In the genomic region with DNA sequence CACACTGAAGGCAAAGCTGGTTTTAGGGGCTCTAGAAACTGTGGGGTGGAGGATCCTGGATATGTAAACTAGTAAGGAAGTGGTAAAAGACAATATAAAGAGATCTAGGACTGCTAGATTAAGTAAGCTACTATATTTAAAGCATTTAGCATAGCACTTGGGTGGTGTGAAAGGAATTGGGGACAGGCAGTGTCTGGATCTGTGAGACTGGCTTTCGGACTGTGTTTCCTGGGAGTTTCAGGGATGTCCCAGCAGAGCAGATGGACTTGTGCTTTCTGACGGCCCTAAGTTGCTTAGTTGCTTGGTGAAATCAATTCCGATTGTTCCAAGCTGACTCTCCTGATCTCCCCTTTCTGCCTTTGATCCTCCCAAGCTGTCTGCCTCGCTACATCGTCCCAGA, we compare ENCODE assay signal across 13 mouse cellular contexts. TPM values are rescaled to one million over a fixed set of nuclear protein-coding genes. Genes with fewer than 3 reads are reported as not detected.
DNase-seq lines count a peak whose midpoint lies in the region; ATAC-seq and TF ChIP-seq lines count a peak whose summit lies in the region.
"Had no signal": no experiment of that assay in that cellular context is flagged by ENCODE, and none has a peak within 500 bp of the region (broad histone marks: within the 10 kb centered on the region; RNA-seq: fewer than 3 reads in every experiment).

No protein-coding gene starts in this region.

- WGBS in neural tube, embryonic 11.5 days, result 35% methylated on average over 5 of the region's 5 CpGs
- 31% methylated on average over 5 of the region's 5 CpGs for WGBS in hindbrain, embryonic 14.5 days
- WGBS in midbrain, embryonic 10.5 days, result 35% methylated on average over 5 of the region's 5 CpGs
- 94% methylated on average over 5 of the region's 5 CpGs for WGBS in small intestine, adult 2 months

- H3K9ac ChIP-seq in neural tube, embryonic 11.5 days (ENCODE audit: low read length), result peak overlapping the region; percentile 35
- H3K9ac ChIP-seq in hindbrain, embryonic 14.5 days, result peak overlapping the region; percentile 39
- H3K9ac ChIP-seq: liver, postnatal 0 days had no signal

- H3K27me3 ChIP-seq in neural tube, embryonic 11.5 days (ENCODE audit: control insufficient read depth, insufficient read depth, low read length), result no peaks in the 10 kb centered on the region
- no peaks in the 10 kb centered on the region for H3K27me3 ChIP-seq in hindbrain, embryonic 14.5 days (ENCODE audit: control insufficient read depth, insufficient read depth, low read length)
- no peaks in the 10 kb centered on the region; the same call in 1 of the 2 replicates for H3K27me3 ChIP-seq in midbrain, embryonic 10.5 days (ENCODE audit: low read depth, poor library complexity, severe bottlenecking)
- no peaks in the 10 kb centered on the region for H3K27me3 ChIP-seq in small intestine, adult 2 months (ENCODE audit: control insufficient read depth, insufficient read depth, low read length)

- TF ChIP-seq CTCF in small intestine, adult 2 months (IDR thresholded peaks at IDR 0.05; ENCODE audit: extremely low read depth, insufficient read length, insufficient replicate concordance, low read depth, low read length), result no peak

- peaks cover 2% of the 10 kb centered on the region; the same call in 1 of the 2 replicates for H3K36me3 ChIP-seq in neural tube, embryonic 11.5 days (ENCODE audit: control insufficient read depth, insufficient read depth, low read length)
- peaks cover 7% of the 10 kb centered on the region; the same call in 1 of the 2 replicates for H3K36me3 ChIP-seq in hindbrain, embryonic 14.5 days (replicated peaks; ENCODE audit: control insufficient read depth, insufficient read depth)
- peaks cover 63% of the 10 kb centered on the region for H3K36me3 ChIP-seq in midbrain, embryonic 10.5 days
- H3K36me3 ChIP-seq in small intestine, adult 2 months (ENCODE audit: control insufficient read depth, insufficient read depth, low read length), result peaks cover 23% of the 10 kb centered on the region

- TF ChIP-seq POLR2A in small intestine, adult 2 months (IDR thresholded peaks at IDR 0.05; ENCODE audit: low read depth, low read length), result no peak

- peaks cover 44% of the 10 kb centered on the region for H3K4me1 ChIP-seq in neural tube, embryonic 11.5 days (ENCODE audit: control insufficient read depth, insufficient read depth, low read length)
- peaks cover 52% of the 10 kb centered on the region for H3K4me1 ChIP-seq in hindbrain, embryonic 14.5 days (replicated peaks; ENCODE audit: control insufficient read depth, insufficient read depth, low read length)
- H3K4me1 ChIP-seq in midbrain, embryonic 10.5 days, result peaks cover 81% of the 10 kb centered on the region
- peaks cover 30% of the 10 kb centered on the region for H3K4me1 ChIP-seq in small intestine, adult 2 months (ENCODE audit: control insufficient read depth, insufficient read depth, insufficient read length, low read length)

- no peaks in the 10 kb centered on the region for H3K9me3 ChIP-seq in neural tube, embryonic 11.5 days (ENCODE audit: control insufficient read depth, low read length)
- no peaks in the 10 kb centered on the region for H3K9me3 ChIP-seq in hindbrain, embryonic 14.5 days (ENCODE audit: control insufficient read depth, low read length)
- H3K9me3 ChIP-seq in midbrain, embryonic 10.5 days (replicated peaks), result no peaks in the 10 kb centered on the region

- peak overlapping the region; percentile 73 for H3K4me2 ChIP-seq in neural tube, embryonic 11.5 days (ENCODE audit: low read depth)
- H3K4me2 ChIP-seq in hindbrain, embryonic 14.5 days (replicated peaks), result peak overlapping the region; percentile 77

- peak overlapping the region; percentile 64 for H3K27ac ChIP-seq in neural tube, embryonic 11.5 days (ENCODE audit: low read depth, low read length)
- no peak overlapping the region for H3K27ac ChIP-seq in hindbrain, embryonic 14.5 days
- H3K27ac ChIP-seq in midbrain, embryonic 10.5 days (replicated peaks), result peak overlapping the region; percentile 93
- H3K27ac ChIP-seq in small intestine, adult 2 months (ENCODE audit: insufficient read depth, low read depth, low read length), result peak overlapping the region; percentile 4; the same call in 1 of the 2 replicates
- H3K27ac ChIP-seq: kidney, postnatal 0 days had no signal

- ATAC-seq in neural tube, embryonic 11.5 days (ENCODE audit: insufficient read depth, low FRiP score, low TSS enrichment), result no peak
- ATAC-seq in hindbrain, embryonic 14.5 days (ENCODE audit: low FRiP score), result no peak
- ATAC-seq: liver, postnatal 0 days had no signal

- DNase-seq in neural tube, embryonic 11.5 days (ENCODE audit: low spot score), result no peak
- no peak for DNase-seq in neural tube, embryonic 10.5 days (ENCODE audit: extremely low spot score, low spot score)
- no peak for DNase-seq in hindbrain, embryonic 14.5 days (ENCODE audit: low spot score)
- DNase-seq in midbrain, embryonic 10.5 days (ENCODE audit: low spot score), result peak; percentile 28
- DNase-seq in kidney, postnatal 10 days, result no peak
- no peak for DNase-seq in kidney, adult 9 months
- DNase-seq in layer of hippocampus, postnatal 25 days (ENCODE audit: extremely low spot score in 1 of 2, low spot score in 1 of 2), result no peak
- DNase-seq: cerebellum, adult 11-12 months; heart, adult 18-20 months; heart, postnatal 36 days; liver, postnatal 0 days had no signal

- peak overlapping the region; percentile 22; the same call in 1 of the 2 replicates for H3K4me3 ChIP-seq in neural tube, embryonic 11.5 days (ENCODE audit: low read depth, low read length)
- peak overlapping the region; percentile 13 for H3K4me3 ChIP-seq in hindbrain, embryonic 14.5 days (replicated peaks; ENCODE audit: low read length)
- peak overlapping the region; percentile 79 for H3K4me3 ChIP-seq in midbrain, embryonic 10.5 days
- H3K4me3 ChIP-seq in small intestine, adult 2 months (ENCODE audit: low read depth, low read length), result no peak overlapping the region

RNA-seq across cellular contexts. Expression of gene Igsf9, which starts 5.1 kb away (rescaled TPM):
- 45.9 and 59.3 TPM in 2 replicates for polyA plus RNA-seq in neural tube, embryonic 11.5 days (2014; fragmentation: Nextera tagmentation; extraction: Ambion mirVana)
- 27.6 and 28.5 TPM in 2 replicates for polyA plus RNA-seq in hindbrain, embryonic 14.5 days (2014; fragmentation: Nextera tagmentation; extraction: Ambion mirVana)
- polyA plus RNA-seq in midbrain, embryonic 10.5 days (2016; fragmentation: Nextera tagmentation; extraction: Ambion mirVana), result 76.2 and 95.8 TPM in 2 replicates
- polyA plus RNA-seq in small intestine, adult 2 months (2012; rRNA removed), result 145 and 516 TPM in 2 replicates
- 1 to 10 TPM; 5.6 to 8.2 TPM for total RNA-seq in layer of hippocampus, postnatal 25 days (2021)

RNA-seq across cellular contexts. Expression of gene Slamf9, which starts 11.5 kb away (rescaled TPM):
- 0.17 TPM in 1 of 2 replicates, not detected in the other for polyA plus RNA-seq in neural tube, embryonic 11.5 days (2014; fragmentation: Nextera tagmentation; extraction: Ambion mirVana)
- 0.15 and 0.26 TPM in 2 replicates for polyA plus RNA-seq in hindbrain, embryonic 14.5 days (2014; fragmentation: Nextera tagmentation; extraction: Ambion mirVana)
- polyA plus RNA-seq in midbrain, embryonic 10.5 days (2016; fragmentation: Nextera tagmentation; extraction: Ambion mirVana), result 0.09 and 0.16 TPM in 2 replicates
- 2.1 TPM in 2 replicates for polyA plus RNA-seq in small intestine, adult 2 months (2012; rRNA removed)
- total RNA-seq in layer of hippocampus, postnatal 25 days (2021), result not detected

RNA-seq across cellular contexts. Expression of gene Tagln2, which starts 13.2 kb away (rescaled TPM):
- polyA plus RNA-seq in neural tube, embryonic 11.5 days (2014; fragmentation: Nextera tagmentation; extraction: Ambion mirVana), result 79.8 and 93.6 TPM in 2 replicates
- 53.0 and 62.6 TPM in 2 replicates for polyA plus RNA-seq in hindbrain, embryonic 14.5 days (2014; fragmentation: Nextera tagmentation; extraction: Ambion mirVana)
- 70.8 and 79.2 TPM in 2 replicates for polyA plus RNA-seq in midbrain, embryonic 10.5 days (2016; fragmentation: Nextera tagmentation; extraction: Ambion mirVana)
- polyA plus RNA-seq in small intestine, adult 2 months (2012; rRNA removed), result 149 and 284 TPM in 2 replicates
- 10 to 100 TPM; 10.4 to 12.1 TPM for total RNA-seq in layer of hippocampus, postnatal 25 days (2021)

RNA-seq across cellular contexts. Expression of gene Cfap45, which starts 34.0 kb away (rescaled TPM):
- 1.7 and 2.5 TPM in 2 replicates for polyA plus RNA-seq in neural tube, embryonic 11.5 days (2014; fragmentation: Nextera tagmentation; extraction: Ambion mirVana)
- 3.7 and 5.5 TPM in 2 replicates for polyA plus RNA-seq in hindbrain, embryonic 14.5 days (2014; fragmentation: Nextera tagmentation; extraction: Ambion mirVana)
- polyA plus RNA-seq in midbrain, embryonic 10.5 days (2016; fragmentation: Nextera tagmentation; extraction: Ambion mirVana), result 1.0 and 1.7 TPM in 2 replicates
- polyA plus RNA-seq in small intestine, adult 2 months (2012; rRNA removed), result 0.29 and 1.3 TPM in 2 replicates
- total RNA-seq in layer of hippocampus, postnatal 25 days (2021), result 1 to 10 TPM; 3.1 to 3.9 TPM
